Comparison of ENCODE assay signal across 8 mouse cellular contexts in the genomic region with DNA sequence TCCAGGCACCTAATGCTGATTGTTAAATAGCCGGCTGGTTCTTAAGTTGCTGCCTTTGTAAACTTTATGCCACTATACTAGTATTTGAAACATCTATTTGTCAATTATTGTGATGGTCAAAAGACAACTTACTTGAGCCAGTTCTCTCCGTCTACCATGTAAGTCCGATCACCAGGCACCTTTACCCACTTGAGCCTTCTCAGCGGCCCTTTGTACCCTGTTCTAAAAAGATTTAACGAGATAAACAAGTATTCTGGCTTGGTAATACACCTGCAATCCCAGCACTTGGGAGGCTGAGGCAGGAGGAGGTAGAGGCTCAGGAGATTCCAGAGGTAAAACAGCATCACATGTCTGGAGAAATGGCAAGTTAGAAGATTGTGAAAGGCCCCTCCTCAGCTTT. TPM values are rescaled to one million over a fixed set of nuclear protein-coding genes. Genes with fewer than 3 reads are reported as not detected.
DNase-seq lines count a peak whose midpoint lies in the region; ATAC-seq and TF ChIP-seq lines count a peak whose summit lies in the region.

No protein-coding gene starts in this region.

- no peak for ATAC-seq in kidney, embryonic 14.5 days (ENCODE audit: low FRiP score, low TSS enrichment)
- no peak for ATAC-seq in hindbrain, embryonic 14.5 days (ENCODE audit: low FRiP score)
- ATAC-seq in midbrain, embryonic 15.5 days (replicated peaks): no peak

- H3K4me1 ChIP-seq in kidney, embryonic 14.5 days (ENCODE audit: control insufficient read depth, insufficient read depth, low read length): peaks cover 10% of the 10 kb centered on the region; the same call in 1 of the 2 replicates
- H3K4me1 ChIP-seq in bone marrow macrophage, adult 2 months (ENCODE audit: control insufficient read depth, insufficient read depth, low read length): peaks cover 13% of the 10 kb centered on the region
- peaks cover 26% of the 10 kb centered on the region for H3K4me1 ChIP-seq in hindbrain, embryonic 14.5 days (replicated peaks; ENCODE audit: control insufficient read depth, insufficient read depth, low read length)
- H3K4me1 ChIP-seq in midbrain, embryonic 15.5 days: peaks cover 39% of the 10 kb centered on the region

- H3K9me3 ChIP-seq in kidney, embryonic 14.5 days (ENCODE audit: control insufficient read depth, low read length): no peaks in the 10 kb centered on the region
- no peaks in the 10 kb centered on the region for H3K9me3 ChIP-seq in hindbrain, embryonic 14.5 days (ENCODE audit: control insufficient read depth, low read length)
- no peaks in the 10 kb centered on the region for H3K9me3 ChIP-seq in midbrain, embryonic 15.5 days

- H3K4me3 ChIP-seq in kidney, embryonic 14.5 days (ENCODE audit: low read length): peak overlapping the region; percentile 63
- H3K4me3 ChIP-seq in bone marrow macrophage, adult 2 months (ENCODE audit: insufficient read depth, low read length): peak overlapping the region; percentile 67
- H3K4me3 ChIP-seq in hindbrain, embryonic 14.5 days (replicated peaks; ENCODE audit: low read length): peak overlapping the region; percentile 61
- H3K4me3 ChIP-seq in midbrain, embryonic 15.5 days: peak overlapping the region; percentile 63

- H3K9ac ChIP-seq in kidney, embryonic 14.5 days (ENCODE audit: low read depth, low read length): peak overlapping the region; percentile 77
- peak overlapping the region; percentile 68 for H3K9ac ChIP-seq in hindbrain, embryonic 14.5 days
- peak overlapping the region; percentile 68 for H3K9ac ChIP-seq in midbrain, embryonic 15.5 days

- peak overlapping the region; percentile 82 for H3K4me2 ChIP-seq in kidney, embryonic 14.5 days (replicated peaks; ENCODE audit: low read depth, low read length)
- H3K4me2 ChIP-seq in hindbrain, embryonic 14.5 days (replicated peaks): peak overlapping the region; percentile 68
- H3K4me2 ChIP-seq in midbrain, embryonic 15.5 days: peak overlapping the region; percentile 59

- TF ChIP-seq POLR2A in bone marrow macrophage, adult 2 months (IDR thresholded peaks at IDR 0.05; ENCODE audit: borderline replicate concordance, low read depth, low read length): no peak

- WGBS in kidney, embryonic 14.5 days: 58% methylated on average over 5 of the region's 5 CpGs
- WGBS in hindbrain, embryonic 14.5 days: 65% methylated on average over 5 of the region's 5 CpGs
- 55% methylated on average over 5 of the region's 5 CpGs for WGBS in midbrain, embryonic 15.5 days

- H3K36me3 ChIP-seq in kidney, embryonic 14.5 days (ENCODE audit: control insufficient read depth, insufficient read depth, low read length): no peaks in the 10 kb centered on the region
- no peaks in the 10 kb centered on the region for H3K36me3 ChIP-seq in hindbrain, embryonic 14.5 days (replicated peaks; ENCODE audit: control insufficient read depth, insufficient read depth)
- no peaks in the 10 kb centered on the region for H3K36me3 ChIP-seq in midbrain, embryonic 15.5 days (replicated peaks)

- TF ChIP-seq CTCF in bone marrow macrophage, adult 2 months (IDR thresholded peaks at IDR 0.05; ENCODE audit: low read depth, low read length): no peak

- DNase-seq in kidney, postnatal 4 days: no peak
- DNase-seq in hindbrain, embryonic 14.5 days (ENCODE audit: low spot score): no peak
- no peak for DNase-seq in T-cell, adult 2 months (ENCODE audit: low spot score)
- DNase-seq in thymus, postnatal 4 days: no peak
- no peak for DNase-seq in right cerebral cortex, adult 18-20 months

- H3K27ac ChIP-seq in kidney, embryonic 14.5 days (ENCODE audit: low read depth, low read length): peak overlapping the region; percentile 62; the same call in 1 of the 2 replicates
- peak overlapping the region; percentile 85 for H3K27ac ChIP-seq in bone marrow macrophage, adult 2 months (ENCODE audit: insufficient read depth, low read depth, low read length)
- peak overlapping the region; percentile 76 for H3K27ac ChIP-seq in hindbrain, embryonic 14.5 days
- H3K27ac ChIP-seq in midbrain, embryonic 15.5 days: peak overlapping the region; percentile 79

- H3K27me3 ChIP-seq in kidney, embryonic 14.5 days (ENCODE audit: control insufficient read depth, insufficient read depth, low read length): no peaks in the 10 kb centered on the region
- no peaks in the 10 kb centered on the region for H3K27me3 ChIP-seq in hindbrain, embryonic 14.5 days (ENCODE audit: control insufficient read depth, insufficient read depth, low read length)
- no peaks in the 10 kb centered on the region for H3K27me3 ChIP-seq in midbrain, embryonic 15.5 days (replicated peaks)

RNA-seq across cellular contexts. Expression of a gene that starts 33.2 kb away (rescaled TPM):
- polyA plus RNA-seq in kidney, embryonic 14.5 days (2014; fragmentation: Nextera tagmentation; extraction: Ambion mirVana): 4.4 and 6.5 TPM in 2 replicates
- polyA plus RNA-seq in bone marrow macrophage, adult 2 months (2012; ENCODE audit: insufficient read depth, insufficient read length, missing spikeins): 16.2 and 18.2 TPM in 2 replicates
- polyA plus RNA-seq in hindbrain, embryonic 14.5 days (2014; fragmentation: Nextera tagmentation; extraction: Ambion mirVana): 5.4 and 5.9 TPM in 2 replicates
- polyA plus RNA-seq in midbrain, embryonic 15.5 days (2015; fragmentation: Nextera tagmentation; extraction: Ambion mirVana): 6.9 and 8.1 TPM in 2 replicates
